Mouse (Mus musculus) neural tube, embryonic 10.5 days (tissue): ENCODE results near the gene Triap1.
"Not testable (repeated sequence)": the region's sequence is repeated elsewhere in the genome, so short reads cannot be mapped to it uniquely, and the experiment has no call there.

ENCODE experiments used
- DNase-seq: peaks from one replicate; pipeline ENCODE4 v3.0.0-alpha.2; 2017; ENCODE audit warnings: low spot score; ENCODE audit errors: extremely low spot score

Gene Triap1

DNA sequence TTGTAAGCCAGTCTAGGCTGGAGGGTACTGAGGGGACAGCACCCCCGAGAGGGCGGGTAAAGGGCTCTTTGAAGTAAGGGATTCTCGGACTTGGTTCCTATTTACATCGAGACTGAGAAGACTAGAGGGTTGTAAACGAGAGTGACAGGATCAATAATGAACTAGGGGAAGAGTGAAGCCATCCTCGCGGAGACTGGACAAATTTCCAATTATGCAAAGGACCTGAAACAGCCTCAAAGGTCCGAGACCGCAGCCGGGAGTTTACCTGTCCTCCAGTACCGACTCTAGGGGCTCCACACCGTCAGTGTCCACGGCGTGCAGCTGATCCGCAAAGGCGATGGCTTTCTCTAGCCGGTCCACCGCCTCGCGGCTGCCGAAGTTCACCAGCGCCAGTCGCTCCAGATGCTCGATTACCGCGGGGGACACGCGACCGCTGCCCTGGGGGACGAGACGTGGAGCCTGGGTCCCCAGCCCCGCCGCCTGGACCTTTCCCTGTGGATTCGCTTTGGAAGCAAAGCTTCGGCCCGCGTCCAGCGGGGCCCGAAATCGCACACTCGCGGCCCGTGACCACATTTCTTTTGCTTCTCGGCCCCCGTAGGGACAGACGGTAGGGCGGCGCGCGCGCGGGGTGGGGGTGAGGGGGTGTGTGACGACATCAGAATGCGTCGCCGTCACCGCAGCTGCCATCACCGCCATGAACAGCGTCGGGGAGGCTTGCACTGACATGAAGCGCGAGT lies at the start of gene Triap1, which contains the start of gene Gatc:
Gene Triap1, plus strand, starts transcription at position 649 of the 737 bp plus-strand sequence.
Gene Gatc, minus strand, starts transcription at position 602 of the 737 bp plus-strand sequence.
- DNase-seq: peak; percentile 93

DNA sequence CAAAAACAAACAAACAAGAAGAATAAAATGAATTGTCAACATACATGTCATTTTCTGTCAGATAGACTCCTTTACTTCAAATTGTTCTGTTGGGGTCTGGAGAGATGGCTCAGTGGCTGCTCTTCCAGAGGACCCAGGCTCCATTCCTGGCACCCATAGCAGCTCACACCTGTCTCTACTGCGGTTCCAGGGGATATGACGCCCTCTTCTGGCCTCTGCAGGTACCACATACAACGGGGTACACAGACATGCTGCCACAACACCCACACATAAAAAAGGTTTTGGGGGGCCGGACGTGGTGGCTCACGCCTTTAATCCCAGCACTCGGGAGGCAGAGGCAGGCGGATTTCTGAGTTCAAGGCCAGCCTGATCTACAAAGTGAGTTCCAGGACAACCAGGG lies 46.9 kb upstream of the Triap1 start:
- DNase-seq: no peak

DNA sequence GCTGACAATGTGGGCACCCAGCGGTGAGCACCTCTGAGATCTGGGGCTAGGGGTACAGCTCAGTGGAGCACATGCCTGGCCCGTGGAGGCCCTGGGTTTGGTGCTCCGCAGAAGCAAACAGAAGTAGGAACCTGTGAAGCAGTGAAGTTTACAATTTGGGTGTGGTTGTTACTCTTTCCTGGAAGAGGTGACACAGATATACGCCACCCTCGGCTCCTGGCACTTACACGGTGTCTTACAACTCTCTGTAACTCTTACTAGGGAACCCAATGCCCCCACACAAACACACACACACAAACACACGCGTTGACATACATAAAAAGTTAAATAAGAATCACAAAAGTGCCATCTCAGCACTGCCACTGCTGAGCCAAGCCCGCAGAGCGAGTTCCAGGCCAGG lies 44.7 kb upstream of the Triap1 start:
- DNase-seq: no peak

DNA sequence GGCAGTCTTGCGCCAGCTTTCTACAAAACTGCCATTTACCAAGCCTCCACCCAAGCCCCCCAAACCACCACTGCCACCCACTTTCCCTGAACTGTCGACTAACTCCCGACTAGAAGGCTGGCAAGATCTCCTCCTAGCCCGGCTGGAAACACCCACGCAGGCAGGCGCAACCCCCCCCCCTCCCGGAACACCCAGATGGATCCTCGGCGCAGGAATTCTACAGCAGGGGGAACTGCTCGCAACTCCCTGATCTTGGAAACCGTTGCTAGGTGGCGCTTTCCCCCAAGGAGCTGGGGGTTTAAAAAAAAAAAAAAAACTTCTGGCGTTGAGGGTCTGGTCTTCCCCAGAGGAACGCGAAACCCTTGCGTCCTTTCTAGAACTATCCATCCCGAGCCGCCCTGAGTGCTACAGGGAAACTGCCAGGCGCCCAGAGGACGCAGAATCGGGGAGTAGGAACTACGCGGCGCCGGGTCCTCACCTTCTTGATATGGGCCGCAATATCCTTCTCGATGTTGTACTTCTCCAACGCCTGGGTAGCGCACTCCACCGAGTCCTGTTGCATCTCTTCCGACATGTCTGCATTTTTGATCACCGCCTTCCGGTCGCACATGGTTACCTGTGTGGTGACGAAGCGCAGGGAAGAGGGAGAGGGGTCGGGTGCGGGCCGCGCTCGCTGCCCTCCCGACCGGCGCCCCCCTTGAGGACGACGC lies 40.8 kb upstream of the Triap1 start:
- no peak for DNase-seq

DNA sequence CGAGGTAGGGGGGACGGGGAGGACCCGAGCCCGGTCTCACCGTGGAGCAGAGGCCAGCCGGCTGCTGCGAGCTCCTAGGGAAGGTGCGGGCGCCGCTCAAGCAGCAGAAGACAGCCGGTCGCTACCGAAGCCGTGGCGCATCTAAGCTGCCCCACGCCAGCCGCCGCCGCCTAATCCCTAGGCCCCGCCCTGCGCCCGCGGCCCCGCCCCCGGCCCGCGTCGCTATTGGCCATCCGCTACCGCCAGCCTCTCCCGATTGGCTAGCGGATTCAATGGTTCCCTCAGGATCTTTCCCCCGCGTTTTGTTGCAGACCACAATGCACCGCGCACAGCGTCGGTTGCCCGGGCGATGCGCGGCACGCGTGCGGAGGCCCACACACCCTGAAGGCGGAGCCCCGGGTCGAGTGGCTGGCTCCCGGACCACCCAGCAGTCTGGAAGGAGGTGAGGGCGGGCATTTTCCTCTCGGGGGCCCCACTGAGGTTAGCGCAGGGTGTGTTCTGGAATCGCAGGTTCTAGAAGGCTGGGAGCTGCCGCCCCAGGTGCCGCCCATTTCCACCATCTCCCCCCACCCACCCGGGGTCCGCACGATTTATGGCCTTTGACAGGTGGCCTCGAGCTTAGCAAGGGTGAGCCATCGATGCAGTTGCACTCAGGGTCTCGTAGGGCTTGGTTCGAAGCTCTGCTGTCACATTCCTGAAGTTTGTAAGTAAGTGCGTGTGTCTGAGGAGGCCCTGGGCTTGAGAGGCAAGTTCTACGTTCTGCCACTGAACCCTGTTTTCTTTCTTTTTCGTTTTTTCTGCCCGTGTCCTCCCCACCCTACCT lies 40.0 kb upstream of the Triap1 start, which contains the start of gene Dynll1:
Gene Dynll1, minus strand, starts transcription at position 208 of the 823 bp plus-strand sequence.
- DNase-seq: peak; percentile 100

DNA sequence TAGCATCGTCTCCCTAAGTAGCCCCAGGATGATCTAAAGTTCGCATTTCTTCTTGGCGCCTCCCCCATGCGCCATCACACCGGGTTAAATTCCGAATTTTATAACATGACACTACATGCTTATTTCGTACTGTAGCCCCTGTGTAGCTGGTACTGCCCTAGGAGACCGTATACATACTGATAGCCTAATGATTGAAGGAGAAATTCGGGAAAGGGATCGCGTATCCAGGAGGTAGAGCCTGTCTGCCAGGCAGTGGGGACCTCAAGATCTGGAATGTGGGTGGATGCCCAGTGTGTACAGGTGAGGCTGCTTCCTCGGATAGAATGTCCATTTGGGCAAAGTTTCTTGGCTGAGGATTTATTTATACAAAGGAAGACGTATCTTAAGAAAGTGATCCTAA lies 39.4 kb upstream of the Triap1 start:
- no peak for DNase-seq

DNA sequence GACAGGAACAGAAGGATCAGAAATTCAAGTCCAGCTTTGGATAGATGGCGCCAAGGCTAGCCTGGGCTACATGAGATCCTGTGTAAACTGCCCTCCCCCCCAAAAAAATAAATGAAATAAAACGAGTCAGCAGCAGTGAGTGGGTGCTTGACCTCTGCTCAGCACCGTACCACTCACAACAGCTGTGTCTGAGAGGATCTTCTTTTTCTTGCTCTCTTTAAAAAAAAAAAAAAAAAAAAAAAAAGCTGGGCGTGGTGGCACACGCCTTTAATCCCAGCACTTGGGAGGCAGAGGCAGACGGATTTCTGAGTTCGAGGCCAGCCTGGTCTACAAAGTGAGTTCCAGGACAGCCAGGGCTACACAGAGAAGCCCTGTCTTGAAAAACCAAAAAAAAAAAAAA lies 38.8 kb upstream of the Triap1 start:
- DNase-seq: not testable (repeated sequence)

DNA sequence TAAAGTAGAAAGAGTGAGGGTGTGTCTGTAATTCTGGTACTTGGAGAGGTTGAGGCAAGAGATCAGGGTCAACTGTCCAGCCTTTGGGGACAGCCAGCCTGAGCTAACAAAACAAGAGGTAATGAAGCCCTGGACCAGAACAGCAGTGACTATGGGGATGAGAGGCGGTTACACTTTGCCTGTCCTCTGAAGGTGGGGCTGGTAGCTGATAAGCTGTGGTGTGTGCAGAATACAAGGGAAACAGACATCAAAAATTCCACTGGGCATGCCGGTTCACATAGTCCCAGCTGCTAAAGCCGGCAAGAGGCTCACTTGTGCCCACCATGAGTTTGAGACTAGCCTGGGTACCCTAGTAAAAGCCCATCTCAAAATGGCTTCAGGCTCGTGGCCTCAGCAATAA lies 28.7 kb upstream of the Triap1 start:
- no peak for DNase-seq

DNA sequence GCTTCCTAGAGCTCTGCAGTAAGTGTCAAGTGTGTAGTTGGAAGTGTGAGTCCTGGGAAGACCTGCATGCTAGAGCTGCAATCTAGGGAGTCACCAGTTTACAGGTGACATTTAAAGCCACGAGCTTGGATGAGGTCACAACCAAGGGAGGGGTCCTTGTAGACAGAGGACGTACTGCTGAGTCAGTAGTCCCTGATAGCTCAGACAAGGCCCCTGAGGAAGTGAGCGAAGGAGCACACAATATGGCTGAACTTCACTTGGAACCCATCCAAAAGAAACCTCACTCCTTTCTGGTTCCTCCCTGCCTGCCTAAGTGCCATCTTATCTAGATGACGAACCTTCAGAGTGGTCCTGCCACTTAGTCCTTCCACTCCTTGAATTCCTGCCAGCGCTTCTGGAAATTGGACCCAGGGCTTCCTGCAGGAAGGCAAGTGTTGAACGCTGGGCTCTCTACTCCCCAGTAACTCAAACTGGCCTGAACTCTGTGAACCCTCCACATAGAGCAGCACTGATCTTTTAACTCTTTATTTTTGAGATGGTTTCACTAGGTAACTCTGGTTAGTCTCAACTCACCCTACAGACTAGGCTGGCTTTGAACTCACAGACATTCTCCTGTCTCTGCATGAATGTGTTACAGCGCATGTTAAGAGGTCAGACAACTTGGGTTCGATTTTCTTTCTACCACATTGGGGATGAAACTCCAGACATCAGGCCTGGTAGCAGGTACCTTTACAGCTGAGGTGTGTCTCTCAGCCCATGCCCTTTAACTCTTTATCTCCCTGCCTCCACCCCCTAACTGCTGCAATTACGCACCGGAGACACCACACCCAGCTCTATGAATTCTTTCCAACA lies 28.0 kb upstream of the Triap1 start:
- no peak for DNase-seq

DNA sequence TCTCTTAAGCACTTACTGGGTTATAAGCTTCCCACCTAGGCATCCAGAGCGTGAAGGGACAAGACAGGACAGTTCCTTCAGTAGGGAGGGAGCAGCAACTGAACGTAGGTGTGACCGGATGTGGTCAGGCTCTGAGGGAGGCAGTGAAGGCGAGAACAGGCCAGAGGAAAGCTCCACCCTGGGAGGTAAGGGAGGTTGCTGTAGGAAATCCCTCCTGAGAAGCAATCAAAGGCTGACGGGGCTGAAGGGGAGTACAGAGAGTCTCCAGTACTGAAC lies 27.4 kb upstream of the Triap1 start:
- no peak for DNase-seq

DNA sequence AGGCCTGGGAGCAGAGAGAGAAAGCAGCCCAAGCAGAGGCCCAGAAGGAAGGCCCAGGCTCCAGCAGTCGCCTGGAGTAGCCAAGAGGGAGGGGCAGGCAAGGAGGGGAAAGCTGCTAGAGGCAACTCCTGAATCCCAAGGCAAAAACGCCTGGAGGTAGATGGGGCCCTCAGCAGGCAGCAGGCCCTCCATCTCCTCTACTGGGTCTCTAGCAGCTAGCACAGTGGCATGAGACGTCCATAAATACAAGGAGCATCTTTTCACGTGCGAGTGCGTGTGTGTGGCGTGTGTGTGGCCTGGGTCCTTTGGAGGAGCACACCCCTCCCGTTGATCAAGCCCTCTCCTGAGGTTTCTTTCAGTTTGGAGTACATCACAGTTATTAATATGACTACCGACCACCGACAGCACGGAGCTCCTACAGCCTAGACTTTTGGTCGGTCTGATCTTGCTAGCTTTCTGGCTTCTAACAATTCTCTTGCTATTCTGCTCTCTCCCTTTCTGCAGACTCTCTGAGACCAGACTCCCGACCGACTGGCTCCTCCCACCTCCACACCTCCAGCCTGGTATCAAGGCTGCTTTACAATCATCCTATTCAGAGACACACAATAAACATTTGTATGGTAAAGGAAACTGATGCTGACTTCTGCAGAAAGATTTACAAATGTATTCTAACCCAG lies 23.9 kb upstream of the Triap1 start:
- DNase-seq: peak; percentile 50

DNA sequence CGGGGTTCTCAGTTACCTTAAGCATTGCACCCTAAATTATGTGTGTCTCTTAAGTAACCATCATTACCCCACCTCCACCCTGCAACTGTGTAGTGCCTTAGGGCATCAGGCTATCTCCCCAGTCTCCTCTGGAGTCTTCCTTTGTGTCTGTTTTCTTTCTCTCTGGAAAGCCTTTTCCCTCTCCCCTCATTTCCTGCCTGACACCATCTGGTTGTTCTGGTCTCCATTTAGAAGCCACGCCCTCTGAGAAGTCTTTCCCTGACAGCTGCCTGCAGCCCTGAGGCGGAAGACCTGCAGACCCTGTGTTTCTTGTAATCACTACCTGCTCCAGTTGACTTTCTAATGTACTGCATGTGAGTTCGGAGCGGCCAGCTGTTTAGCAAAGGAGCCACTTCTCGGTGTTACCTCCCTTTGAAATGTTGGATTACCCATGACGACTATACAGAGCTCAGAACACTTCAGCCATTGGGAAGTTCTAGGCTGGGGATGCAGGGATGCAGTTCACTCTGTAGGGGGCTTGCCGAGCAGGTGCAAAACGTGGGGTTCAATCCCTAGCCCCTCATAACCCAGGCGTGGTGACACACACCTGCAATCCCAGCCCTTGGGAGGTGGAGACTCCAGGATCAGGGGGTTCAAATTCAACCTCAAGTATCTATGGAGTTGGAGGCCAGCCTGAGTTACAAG lies 23.2 kb upstream of the Triap1 start:
- peak; percentile 55 for DNase-seq

DNA sequence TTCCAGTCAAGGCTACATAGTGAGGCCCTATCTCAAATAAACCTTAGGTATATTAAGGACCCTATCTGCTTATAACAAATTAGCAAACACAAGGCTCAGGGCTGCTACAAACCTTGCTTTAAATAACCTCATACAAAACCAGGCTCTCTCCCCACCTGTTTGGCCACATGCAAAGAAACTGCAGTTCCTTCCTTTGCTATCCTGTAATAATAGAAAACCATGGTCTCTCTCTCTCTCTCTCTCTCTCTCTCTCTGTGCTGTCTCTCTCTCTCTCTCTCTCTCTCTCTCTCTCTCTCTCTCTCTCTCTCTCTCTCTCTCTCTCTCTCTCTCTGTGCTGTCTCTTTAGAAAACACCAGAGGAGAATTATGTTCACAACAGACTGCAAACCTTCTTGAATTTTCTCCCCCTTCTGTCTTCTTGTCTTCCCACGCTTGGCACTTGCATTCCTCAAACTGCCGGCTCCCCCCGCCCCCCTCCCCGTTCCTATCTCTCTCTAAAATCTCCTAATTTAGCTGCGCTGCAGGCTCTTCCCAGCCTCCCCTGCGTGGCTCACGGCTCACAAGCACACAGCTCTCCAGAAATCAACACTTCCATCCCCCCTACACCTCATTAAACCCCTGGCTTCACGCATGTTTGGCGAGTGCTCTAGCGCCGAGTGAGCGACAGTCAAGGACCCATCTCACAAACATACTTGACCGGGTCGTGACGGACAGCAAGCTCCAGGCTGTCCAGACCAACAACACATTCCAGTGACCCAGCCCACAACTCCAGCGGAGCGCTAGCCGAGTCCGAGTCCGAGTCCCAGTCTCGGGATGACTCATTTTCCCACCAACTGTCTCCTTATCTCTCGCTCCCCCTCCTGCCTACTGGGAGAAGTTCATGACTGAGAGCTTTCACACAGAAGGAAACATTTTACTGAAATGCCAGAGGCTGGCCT lies 21.8 kb upstream of the Triap1 start:
- peak; percentile 79 for DNase-seq

DNA sequence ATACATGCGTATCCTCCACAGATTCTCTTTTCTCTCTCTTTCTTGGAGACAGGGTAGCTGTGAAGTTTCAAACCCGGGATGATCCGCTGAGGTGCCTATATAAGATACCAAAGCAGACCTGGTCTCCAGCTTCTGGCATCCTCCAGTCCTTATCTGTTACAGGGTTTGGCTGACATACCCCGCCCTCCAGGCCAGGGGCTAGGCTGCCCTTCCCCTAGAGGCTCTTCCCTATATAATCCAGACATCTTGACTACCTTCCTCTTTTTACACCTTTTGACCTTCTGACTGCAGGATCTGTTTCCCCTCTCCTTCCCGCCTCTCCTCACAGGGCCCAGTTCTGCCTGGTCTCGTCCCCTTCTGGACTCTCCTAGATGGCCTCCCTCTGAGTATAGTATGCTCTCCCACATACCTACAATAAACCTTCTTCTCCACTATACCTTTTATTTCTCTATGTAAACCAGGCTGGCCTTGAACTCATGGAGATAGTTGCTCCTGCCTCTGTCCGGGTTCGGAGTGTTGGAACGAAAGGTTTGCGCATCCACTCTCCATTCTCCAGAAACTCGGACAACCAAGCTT lies 14.7 kb upstream of the Triap1 start:
- DNase-seq: no peak

DNA sequence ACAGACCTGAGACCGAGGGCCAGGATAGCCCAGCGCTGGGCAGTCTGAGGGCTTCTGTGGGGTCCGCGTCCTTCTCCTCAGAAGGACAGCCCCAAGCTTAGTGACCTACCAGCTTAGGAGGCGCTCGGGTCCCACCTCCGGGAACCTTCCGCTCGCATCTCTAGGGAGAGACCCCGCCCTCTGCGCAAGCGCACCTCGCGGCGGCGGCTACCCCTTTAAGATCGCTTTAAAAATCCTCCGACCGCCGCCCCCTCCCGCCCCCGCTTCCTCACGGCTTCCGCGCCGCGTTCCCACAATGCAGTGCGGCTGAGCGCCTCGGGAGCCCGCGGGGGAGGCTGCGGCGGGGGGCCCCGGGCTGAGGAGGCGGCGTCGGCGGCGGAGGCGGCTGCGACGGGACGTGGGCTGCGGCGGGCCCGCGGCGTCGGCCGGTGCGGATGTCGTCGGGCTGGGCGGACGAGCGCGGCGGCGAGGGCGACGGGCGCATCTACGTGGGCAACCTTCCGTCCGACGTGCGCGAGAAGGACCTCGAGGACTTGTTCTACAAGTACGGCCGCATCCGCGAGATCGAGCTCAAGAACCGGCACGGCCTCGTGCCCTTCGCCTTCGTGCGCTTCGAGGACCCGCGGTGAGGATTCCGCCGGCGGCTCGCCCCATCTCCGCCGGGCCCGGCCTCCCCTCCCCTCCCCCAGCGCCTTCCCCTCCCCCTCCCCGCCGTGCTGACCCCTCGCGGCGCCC lies 14.0 kb upstream of the Triap1 start, which contains the start of gene Srsf9:
Gene Srsf9, plus strand, starts transcription at position 303 of the 735 bp plus-strand sequence.
- peak; percentile 95 for DNase-seq

DNA sequence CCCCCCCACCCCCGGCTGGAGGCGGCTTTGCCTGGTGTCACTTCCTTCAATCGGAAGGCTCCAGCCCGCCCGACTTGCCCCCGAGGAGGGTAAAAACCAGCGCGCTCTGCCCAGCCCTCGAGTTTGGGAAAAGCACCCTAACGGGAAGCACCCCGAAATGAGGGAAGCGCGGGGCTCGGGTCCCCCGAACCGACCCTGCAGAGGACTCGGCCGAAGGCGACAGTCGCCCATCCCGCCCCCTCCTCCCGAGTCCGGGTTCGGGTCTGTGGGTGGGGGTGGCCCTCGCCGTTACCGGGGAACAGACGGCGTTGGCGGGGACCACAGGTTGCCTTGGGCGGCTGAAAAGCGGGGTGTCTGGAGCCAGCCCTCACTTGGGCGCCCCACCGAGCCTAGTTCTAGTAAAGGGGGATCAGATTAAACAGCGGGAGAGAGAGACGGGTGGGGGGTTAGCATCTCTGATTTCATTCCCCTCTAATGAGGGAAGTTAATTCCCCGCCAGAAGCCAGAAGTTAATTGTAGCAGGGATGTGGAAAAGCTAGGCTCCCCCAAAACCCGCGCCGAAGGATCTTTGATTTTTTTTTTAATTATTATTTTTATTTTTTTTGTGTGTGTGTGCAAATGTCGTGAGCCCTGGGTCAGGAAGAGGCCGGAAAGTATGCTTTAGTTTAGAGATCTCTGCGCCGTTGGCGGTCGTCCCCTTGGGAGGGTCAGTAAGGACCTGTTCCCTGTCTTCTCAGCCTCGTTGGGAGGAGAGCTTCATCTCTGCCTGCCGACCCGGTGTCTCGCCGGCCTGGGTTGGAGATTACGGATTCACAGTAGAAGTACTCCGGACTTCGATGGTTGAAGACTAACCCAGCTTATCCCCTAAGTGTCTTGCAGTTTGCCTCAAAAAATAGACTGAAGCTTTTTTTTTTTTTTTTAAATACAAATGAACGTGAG lies 13.1 kb upstream of the Triap1 start:
- DNase-seq: peak; percentile 63

DNA sequence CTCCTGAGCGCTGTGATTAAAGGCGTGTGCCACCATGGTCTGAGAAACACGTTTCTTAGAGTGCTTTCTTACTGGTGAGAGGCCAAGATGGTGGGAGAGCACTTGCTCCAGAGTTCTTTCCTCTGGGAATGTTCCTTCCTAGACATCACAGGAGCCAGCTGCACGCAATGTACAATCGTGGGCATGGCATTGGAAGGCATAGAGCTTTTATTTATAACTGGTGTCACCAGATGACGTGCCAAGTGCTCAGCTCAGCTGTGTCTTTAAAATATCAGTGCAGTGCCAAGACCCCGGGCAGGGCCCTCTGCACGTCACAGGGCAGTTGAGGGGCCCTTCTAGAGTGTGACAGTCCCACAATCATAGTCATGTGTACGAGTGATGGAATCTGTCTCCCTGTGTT lies 10.1 kb upstream of the Triap1 start:
- DNase-seq: no peak
